Mouse (Mus musculus) kidney, adult 8-10 months (tissue): ENCODE results near the gene Siglecf.

Experiments used
- DNase-seq, 2 experiments: peaks; one replicate each; pipeline ENCODE4 v3.0.0; 2022

Siglecf gene

GRCm38 (mm10) chr7:43392349-43393121 lies 41.4 kb downstream of the Siglecf start:
- no peak for DNase-seq

- no peak for DNase-seq
These were observed 48.4 kb downstream of the Siglecf start for GRCm38 (mm10) chr7:43399501-43399900.

DNA sequence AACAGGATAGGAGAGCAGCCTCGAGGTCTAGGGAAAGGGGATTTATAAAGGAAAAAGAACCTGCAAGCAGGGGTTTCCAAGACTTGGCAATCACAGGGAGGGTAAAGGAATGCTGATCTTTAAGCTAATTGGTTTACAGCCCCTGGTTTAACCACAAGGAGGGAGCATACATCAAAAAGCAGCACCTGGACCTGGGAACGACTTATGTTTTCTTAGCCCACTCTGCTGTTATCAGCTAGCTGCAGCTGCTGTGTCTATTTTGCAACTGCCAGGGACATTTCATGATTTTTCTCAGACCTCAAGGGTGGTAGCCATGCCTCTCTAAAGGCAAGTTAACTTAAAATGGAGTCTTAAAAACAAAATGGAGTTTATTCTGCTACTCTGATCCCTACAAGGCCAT lies 51.6 kb downstream of the Siglecf start:
- DNase-seq, result no peak

GRCm38 (mm10) chr7:43407573-43407972 lies 56.4 kb downstream of the Siglecf start:
- DNase-seq, result no peak

DNA sequence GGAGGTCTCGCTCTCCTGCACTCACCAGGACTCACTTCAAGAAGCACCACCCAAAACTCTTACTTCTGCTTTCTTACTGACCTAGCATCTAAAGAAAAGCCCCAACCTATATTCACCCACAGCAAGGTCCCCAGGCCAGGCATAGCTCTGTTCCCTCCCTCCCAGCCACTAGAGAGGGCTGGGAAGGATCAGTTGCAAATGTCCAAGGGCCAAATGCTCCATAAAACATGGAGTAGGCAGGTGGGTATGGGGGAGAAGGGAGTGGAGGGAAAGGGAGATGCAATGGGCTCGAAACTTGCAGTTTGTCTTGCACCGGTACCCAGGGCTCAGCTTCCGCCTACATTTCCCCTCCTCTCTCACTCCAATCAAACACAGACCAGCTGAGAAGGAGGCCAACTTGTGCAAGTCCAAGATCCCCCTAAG lies 57.0 kb downstream of the Siglecf start, which contains the start of gene Siglecg:
Gene Siglecg (plus strand): TSS at position 74 of the 423 bp plus-strand sequence.
- DNase-seq, result no peak

DNA sequence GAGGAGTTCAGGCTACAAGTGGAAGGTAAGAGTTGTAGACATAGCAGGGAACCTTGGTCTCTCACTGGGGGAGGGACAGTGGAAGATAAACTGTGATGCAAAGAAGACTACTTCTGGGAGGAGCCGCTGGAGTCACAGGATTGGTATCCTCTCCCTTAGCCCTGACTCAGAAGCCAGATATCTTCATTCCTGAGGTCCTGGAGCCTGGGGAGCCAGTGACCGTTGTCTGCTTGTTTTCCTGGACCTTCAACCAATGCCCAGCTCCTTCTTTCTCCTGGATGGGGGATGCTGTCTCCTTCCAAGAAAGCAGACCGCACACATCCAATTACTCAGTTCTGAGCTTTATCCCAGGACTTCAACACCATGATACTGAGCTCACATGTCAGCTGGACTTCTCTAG lies 57.9 kb downstream of the Siglecf start:
- no peak for DNase-seq
